Mouse (Mus musculus): ENCODE results near the gene Chrna7.

Gene Chrna7

DNA sequence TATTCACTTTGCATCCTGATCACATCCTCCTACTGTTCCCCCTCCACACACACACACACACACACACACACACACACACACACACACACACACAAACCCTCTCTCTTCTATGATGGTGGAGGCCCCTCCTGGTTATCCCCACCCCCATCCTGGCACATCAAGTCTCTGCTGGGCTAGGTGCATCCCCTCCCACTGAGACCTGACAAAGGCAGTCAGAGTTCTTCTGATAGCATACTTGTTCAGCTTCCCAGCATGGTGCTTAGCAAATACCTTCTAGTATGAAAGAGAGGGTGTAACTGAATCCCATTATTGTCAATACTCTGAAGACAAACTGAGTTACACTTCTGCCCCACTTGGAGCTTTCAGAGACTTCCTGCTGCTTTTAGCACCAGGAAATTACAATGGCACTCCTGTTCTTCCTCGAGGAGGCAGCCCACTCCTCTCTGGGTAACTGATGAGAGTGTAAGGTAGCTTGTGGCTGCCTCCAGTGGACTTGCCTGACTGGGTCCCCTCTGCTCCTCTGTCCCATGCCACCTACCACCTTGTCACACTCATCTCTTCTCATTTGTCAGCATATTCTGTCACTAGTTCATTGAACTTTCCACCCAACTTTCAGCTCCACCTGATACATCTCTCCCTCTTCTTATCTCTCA is 127.9 kb downstream of the Chrna7 start:
- no peak for DNase-seq (ENCODE audit: low spot score)

GRCm38 (mm10) chr7:63060996-63061395 is 151.4 kb downstream of the Chrna7 start:
- DNase-seq (ENCODE audit: low spot score): no peak
